Mouse (Mus musculus): ENCODE measurements around the gene Ranbp17.

GRCm38 (mm10) chr11:33195531-33196446 lies 317.8 kb downstream of the Ranbp17 start:
- TF ChIP-seq CTCF (IDR thresholded peaks at IDR 0.05; ENCODE audit: low read depth) (no peak), EP300 (IDR thresholded peaks at IDR 0.05; ENCODE audit: low read depth) (no peak)
